Mouse (Mus musculus): Measurements from ENCODE around the gene Cenpb.

GRCm38 (mm10) chr2:131125964-131126815 is 53.7 kb downstream of the Cenpb start:
- TF ChIP-seq CTCF (conservative IDR thresholded peaks at IDR 0.05; ENCODE audit: insufficient read depth, insufficient read length, low read depth, low read length) (no peak), POLR2A (IDR thresholded peaks at IDR 0.05; ENCODE audit: low read depth, low read length) (no peak)
